Mouse (Mus musculus) spleen, adult 2 months (tissue): ENCODE measurements at regions not wholly inside any gene's neighbourhood (a gene's known extent, or its start where the extent isn't known, plus 50 kb on each side); places are given as distances from the start of the nearest gene placed in this dataset.

Source experiments
- CTCF ChIP-seq: fragments of 200-500 bp; IDR thresholded peaks from 2 replicates; pipeline ENCODE4 v1.5.1; 2011; ENCODE audit warnings: mild to moderate bottlenecking, inconsistent platforms; ENCODE audit not compliant: insufficient read depth, insufficient read length, insufficient replicate concordance; ENCODE audit errors: extremely low read depth
- POLR2A ChIP-seq: fragments of 200-500 bp; IDR thresholded peaks from 2 replicates; pipeline ENCODE4 v1.6.1; 2011; ENCODE audit warnings: low read depth, low read length, inconsistent platforms

- TF ChIP-seq CTCF: no peak
- no peak for TF ChIP-seq POLR2A
Observed at GRCm38 (mm10) chr11:19848412-19848811, 75.8 kb upstream of the Spred2 start.
